Mouse (Mus musculus) spleen, adult 18-20 months (tissue): ENCODE results near the gene Dld.

Source experiments
- DNase-seq, 2 experiments: peaks; one replicate each; pipeline ENCODE4 v3.0.0; 2022; ENCODE audit warnings: mixed read lengths in 2 of 2

Dld gene

GRCm38 (mm10) chr12:31350944-31351928 lies at the start of gene Dld:
TSS of gene Dld (minus strand) at chr12:31351453.
- peak; percentile 91 to 94 for DNase-seq

DNA sequence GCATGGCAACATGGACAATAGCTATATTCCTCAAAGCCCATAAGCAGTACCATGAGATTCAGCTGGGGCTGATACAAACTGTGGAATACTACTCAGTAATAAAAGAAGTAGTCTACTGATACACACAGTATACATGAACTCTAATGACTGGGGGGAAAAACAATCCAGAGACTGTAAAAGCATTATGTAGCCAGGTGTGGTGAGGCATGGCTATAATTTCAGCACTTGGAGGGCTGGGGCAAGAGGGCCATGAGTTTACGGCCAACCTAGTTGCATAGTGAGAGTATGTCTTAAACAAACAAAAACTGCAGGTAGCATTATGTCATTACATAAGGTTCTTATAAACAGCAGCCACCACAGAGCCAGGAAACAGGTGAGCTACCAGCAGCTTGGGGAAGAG lies 49.6 kb upstream of the Dld start:
- no peak for DNase-seq

- no peak for DNase-seq
Observed at GRCm38 (mm10) chr12:31397709-31398108, 46.5 kb upstream of the Dld start.

DNA sequence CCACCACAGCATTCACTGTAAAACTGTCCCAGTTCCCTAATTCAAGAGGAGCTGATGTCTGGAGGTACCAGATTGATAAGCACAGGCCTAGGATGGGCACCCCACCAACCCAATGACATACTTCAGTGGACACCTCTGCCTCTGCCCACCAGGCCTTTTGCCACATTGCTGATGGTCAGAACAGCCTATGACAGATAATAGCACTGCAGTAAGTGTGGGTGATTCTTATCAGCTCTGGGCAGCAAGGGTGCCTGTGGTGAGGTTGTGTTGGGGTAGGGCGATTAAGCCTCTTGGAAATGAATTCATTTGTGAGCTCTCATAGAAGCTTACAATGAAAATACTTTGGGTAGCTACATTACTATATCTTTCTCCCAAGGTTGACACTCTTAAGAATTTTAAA lies 44.6 kb upstream of the Dld start:
- DNase-seq, result no peak

DNA sequence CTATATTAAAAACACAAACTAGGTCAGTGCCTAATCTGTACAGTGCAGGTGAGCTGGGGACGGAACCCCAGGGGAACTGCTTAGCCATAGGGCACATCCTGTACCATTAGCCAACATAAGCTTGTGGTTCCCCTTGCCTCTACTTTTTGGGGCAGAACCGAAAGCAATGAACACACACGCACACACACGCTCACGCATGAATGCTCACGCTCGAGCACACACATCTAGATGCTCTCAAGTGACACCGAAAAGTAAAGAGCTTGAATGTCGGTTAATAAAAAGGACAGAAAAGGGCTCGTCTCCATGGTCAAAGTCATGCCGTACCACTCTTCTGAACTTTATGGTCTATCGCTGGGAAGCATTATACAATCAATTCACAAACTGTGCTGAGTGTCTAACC lies 40.4 kb upstream of the Dld start:
- no peak for DNase-seq

GRCm38 (mm10) chr12:31390571-31390970 lies 39.3 kb upstream of the Dld start, which contains the start of gene Slc26a3:
TSS of gene Slc26a3 (plus strand) at chr12:31390871.
- DNase-seq, result no peak

GRCm38 (mm10) chr12:31387303-31387702 lies 36.0 kb upstream of the Dld start:
- DNase-seq, result no peak

DNA sequence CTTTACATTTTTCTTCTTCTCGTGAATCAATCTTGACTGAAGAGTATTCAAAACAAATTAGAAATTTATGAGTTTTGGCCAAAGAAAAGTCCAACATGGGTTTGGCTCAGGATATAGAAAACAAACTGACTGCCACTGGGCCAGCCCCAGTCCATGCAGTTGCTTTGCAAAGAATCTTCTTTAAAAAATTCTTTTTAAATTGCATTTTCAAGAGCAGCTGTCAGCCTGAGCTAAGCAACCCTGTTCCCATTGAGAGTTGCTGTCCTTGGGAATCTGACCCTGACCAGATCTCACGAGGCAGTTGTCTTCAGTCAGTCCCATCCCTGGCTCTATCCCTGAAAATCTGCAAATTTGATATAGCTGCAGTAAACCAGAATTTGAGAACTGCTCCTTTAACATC lies 31.2 kb upstream of the Dld start:
- DNase-seq, result no peak

- DNase-seq, result no peak
Observed at GRCm38 (mm10) chr12:31380878-31381277, 29.6 kb upstream of the Dld start.

DNA sequence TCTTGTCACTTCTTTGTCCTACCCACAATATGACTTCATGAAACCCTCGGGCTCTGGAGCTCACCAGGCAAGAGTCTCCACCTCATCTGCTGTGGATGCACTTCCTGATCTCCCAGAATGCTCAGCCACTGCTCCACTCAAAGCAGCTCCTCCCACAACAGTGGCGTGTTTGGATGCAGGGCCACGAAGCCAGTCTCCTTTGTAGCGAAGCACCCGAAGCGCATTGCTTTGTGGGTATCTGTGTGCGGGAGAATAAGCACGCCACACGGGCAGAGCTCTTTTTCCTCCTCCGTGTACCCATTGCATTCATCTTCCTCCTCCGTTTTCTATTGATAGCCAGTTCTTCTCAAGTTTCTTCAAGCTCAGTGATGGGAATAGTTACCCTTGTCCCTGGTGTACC lies 26.0 kb upstream of the Dld start:
- DNase-seq, result no peak

DNA sequence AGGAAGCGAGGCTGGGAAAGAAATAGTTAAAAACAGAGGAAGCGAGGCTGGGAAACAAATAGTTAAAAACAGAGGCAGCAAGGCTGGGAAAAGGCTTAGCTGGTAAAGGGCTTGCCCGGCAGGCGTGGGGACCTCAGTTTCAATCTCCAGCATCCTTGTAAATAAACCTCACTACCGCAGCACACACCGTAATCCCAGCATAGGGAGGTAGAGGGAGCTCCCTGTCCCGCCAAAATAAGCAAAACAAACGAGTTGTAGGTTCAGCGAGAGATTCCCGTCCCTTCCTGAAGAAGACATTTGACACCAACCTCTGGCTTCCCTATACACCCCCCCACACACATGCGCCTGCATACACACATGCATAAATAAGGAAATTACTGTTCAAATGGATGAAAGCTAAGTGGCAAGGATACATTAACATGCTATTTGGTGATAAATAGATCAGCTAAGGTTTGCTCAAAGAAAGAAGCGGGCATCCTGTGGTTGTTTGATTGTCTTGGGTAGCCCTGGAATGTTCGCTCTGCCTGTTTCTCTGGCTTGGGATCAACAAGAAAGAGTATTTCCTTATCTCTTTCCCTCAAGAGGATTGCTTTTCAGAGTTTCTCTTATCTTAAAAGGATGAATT lies 25.2 kb upstream of the Dld start:
- DNase-seq, result no peak

GRCm38 (mm10) chr12:31375283-31375615 lies 24.0 kb upstream of the Dld start:
- DNase-seq, result no peak

DNA sequence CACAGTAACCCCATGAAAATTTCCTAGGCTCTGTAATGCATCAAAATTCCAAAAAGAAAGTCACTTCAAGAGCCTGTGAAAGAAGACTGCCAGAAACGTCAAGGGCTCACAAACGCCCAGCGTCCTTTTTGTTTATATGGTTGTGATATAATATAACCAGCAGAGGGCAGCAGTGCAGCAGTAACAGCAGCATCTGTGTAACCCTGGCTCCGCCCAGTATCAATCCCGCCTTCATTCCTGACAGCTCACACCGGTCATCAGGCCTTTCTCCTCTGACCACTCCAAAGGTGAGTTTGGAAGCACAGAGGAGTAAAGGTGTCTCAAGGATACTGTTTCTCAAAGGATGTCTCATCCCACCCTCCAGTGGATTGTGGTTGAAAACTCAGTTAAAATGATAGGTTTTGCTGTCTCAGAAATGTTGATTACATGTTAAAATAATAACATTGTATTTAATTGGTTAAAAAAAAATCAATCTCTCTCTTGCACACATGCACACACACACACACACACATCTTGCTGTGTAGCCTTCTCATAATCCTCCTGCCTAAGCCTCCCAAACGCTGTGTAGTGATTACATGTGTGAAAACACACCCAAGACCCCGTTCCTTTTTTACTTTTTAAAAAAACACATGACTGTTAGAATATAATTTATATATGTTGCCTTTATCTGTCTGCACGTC lies 23.5 kb upstream of the Dld start:
- peak in 1 of 2 experiments; percentile 28 for DNase-seq

DNA sequence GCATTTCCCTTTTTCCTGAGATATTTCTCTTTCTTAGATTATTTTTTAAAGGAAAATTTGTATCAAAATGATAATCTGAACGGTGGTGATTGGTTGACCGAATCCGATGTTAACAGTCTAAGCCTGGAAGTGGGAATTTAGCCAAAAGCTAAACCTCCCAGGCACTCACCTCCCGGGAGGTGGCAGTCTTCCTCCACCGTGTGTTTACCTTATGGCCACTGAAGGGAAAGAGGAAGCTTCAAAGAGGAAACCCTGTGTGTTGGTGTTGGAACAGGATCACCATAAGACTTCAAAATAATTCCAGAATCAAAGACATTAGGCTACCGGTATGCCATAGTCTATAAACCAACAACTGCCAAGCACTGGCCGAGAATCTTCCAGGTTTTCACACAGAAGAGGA lies 18.4 kb upstream of the Dld start:
- no peak for DNase-seq

- no peak for DNase-seq
Observed at GRCm38 (mm10) chr12:31369118-31369517, 17.9 kb upstream of the Dld start.

GRCm38 (mm10) chr12:31367721-31368120 lies 16.5 kb upstream of the Dld start:
- DNase-seq, result no peak

- DNase-seq, result no peak
Observed at GRCm38 (mm10) chr12:31366428-31366827, 15.2 kb upstream of the Dld start.

DNA sequence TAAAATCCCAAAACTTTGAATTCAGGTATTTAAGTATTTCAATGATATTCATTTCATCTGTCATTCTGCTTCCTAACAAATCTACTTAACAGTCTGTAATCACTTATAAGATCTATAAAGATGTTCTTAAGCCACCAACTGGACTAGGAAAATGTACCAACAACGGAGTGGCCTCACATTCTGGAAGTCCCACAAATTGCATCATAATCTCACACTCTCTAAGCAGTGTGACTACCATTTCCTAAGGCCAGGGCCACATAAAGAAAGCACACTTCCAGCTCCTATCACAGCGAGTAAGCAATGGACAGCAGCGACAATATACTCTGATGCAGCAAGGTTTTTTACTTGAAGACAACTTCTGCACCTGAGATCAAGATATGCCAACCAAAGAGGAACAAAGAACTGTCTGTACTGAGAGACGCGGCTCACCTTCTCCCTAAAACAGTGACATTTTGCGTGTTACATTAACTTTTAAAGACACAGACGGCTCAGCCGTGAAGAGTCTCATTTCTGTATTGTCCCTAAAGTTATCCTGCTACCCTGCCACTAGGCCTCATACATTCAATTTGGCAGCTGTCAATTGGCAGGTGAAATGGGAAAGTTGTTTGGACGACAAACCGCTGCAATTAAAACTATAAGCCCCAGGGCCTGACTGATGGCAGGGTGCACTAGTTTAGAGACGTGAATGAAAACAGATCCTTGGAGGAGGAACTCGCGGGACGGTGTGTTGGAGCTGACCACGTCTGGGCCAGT lies 886 bp downstream of the Dld start:
- no peak for DNase-seq

- no peak for DNase-seq
Observed at GRCm38 (mm10) chr12:31333261-31333660, 18.0 kb downstream of the Dld start.

DNA sequence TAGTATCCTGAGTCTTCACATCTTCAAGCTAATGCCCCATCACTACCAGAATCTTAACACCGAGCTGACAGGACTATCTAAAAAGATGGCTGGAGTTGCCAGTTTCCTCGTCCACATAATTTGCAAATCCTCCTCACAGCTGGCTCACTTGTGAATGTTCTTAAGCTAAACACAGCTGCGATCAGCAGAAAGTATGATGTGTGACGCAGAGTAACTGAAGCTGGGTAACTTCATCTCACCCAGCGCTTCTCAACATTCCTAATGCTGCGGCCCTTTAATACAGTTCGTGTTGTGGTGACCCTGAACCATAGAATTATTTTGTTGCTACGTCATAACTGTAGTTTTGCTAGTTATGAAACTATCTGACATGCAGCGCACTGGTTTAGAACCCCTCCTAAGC lies 24.1 kb downstream of the Dld start:
- no peak for DNase-seq

GRCm38 (mm10) chr12:31323136-31323695 lies 28.0 kb downstream of the Dld start:
- no peak for DNase-seq

DNA sequence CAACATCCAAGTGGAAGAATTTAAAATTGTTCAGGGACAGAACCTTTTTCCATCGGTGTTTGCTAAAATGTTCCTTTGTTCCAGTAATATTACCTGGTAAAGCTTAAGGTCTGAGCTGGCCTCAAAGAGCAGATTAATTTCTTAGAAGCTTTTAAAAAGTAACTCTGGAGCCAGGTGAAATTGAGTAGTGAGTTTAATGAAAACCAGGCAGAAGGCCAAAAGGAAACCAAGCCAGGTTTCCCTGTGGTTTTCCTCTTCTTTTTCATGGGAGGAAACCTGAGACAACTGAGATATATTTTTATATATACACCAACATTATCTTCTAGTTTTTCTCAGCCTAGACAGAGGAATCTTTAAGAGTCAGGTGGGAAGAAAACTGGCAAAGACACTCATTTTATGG lies 29.7 kb downstream of the Dld start:
- DNase-seq, result no peak

GRCm38 (mm10) chr12:31320817-31321216 lies 30.4 kb downstream of the Dld start:
- DNase-seq, result no peak
